Mouse (Mus musculus) kidney, embryonic 16.5 days (tissue): ENCODE data around the gene Ulk4. TPM values are rescaled to one million over a fixed set of nuclear protein-coding genes. Genes with fewer than 3 reads are reported as not detected.

Source experiments
- ATAC-seq: fragments of 200-750 bp; cut with Nextera tagmentation; 2 replicates; pipeline ENCODE4 v1.8.0; 2017; ENCODE audit warnings: moderate TSS enrichment; ENCODE audit not compliant: low FRiP score, low TSS enrichment
- H3K27ac ChIP-seq: fragments of 300-500 bp; sonication (generic); 2 replicates; pipeline ENCODE4 v1.5.1; 2014; ENCODE audit warnings: low read length
- H3K27me3 ChIP-seq: fragments of 300-500 bp; sonication (generic); 2 replicates; pipeline ENCODE4 v1.6.1; 2014; ENCODE audit warnings: low read length, control low read depth, mixed read lengths; ENCODE audit not compliant: insufficient read depth
- H3K36me3 ChIP-seq: fragments of 300-500 bp; sonication (generic); 2 replicates; pipeline ENCODE4 v1.6.1; 2014; ENCODE audit warnings: low read length, control low read depth, mixed read lengths; ENCODE audit not compliant: insufficient read depth
- H3K4me1 ChIP-seq: fragments of 300-500 bp; sonication (generic); 2 replicates; pipeline ENCODE4 v1.6.1; 2014; ENCODE audit warnings: low read length, control low read depth, mixed read lengths; ENCODE audit not compliant: insufficient read depth
- H3K4me2 ChIP-seq: fragments of 300-500 bp; sonication (generic); replicated peaks from 2 replicates; pipeline ENCODE4 v1.6.1; 2014; ENCODE audit warnings: low read depth, low read length
- H3K4me3 ChIP-seq: fragments of 300-500 bp; sonication (generic); 2 replicates; pipeline ENCODE4 v1.5.1; 2014; ENCODE audit warnings: mild to moderate bottlenecking, low read length
- H3K9ac ChIP-seq: fragments of 300-500 bp; sonication (generic); replicated peaks from 2 replicates; pipeline ENCODE4 v1.6.1; 2014; ENCODE audit warnings: low read length
- H3K9me3 ChIP-seq: fragments of 300-500 bp; sonication (generic); 2 replicates; pipeline ENCODE4 v1.6.1; 2016; ENCODE audit warnings: low read length, control low read depth
- WGBS: fragments of 180-500 bp; shearing (Covaris S2); extraction: QIAGEN DNeasy Blood & Tissue Kit; methylation state at CpG from one replicate; pipeline ENCODE4 v1.1.7; 2014; 5-methylcytosine and 5-hydroxymethylcytosine counted together
- polyA plus RNA-seq: library from polyadenylated mRNA; unstranded; fragments of >200 nt; fragmentation: Nextera tagmentation; extraction: Ambion mirVana; gene quantifications from 2 replicates; pipeline ENCODE4 v1.2.1, GENCODE M21; 2015

The Ulk4 gene
- polyA plus RNA-seq, 1 experiment from 2014 or later = 148 TPM

- WGBS = 4% methylated on average over 14 of the region's 14 CpGs
- H3K9ac ChIP-seq = peak overlapping the region; percentile 98
- peaks cover 46% of the 10 kb centered on the region for H3K4me1 ChIP-seq
- no peaks in the 10 kb centered on the region for H3K9me3 ChIP-seq
- ATAC-seq = no peak
- peak overlapping the region; percentile 96 for H3K27ac ChIP-seq
- H3K4me3 ChIP-seq = peak overlapping the region; percentile 96
- no peaks in the 10 kb centered on the region for H3K36me3 ChIP-seq
- H3K27me3 ChIP-seq = no peaks in the 10 kb centered on the region
- H3K4me2 ChIP-seq = peak overlapping the region; percentile 90
Measured at GRCm38 (mm10) chr9:120934821-120935633, 342.0 kb downstream of the Ulk4 start.

- ATAC-seq = peak; percentile 40
Measured at GRCm38 (mm10) chr9:120933886-120934758, 342.9 kb downstream of the Ulk4 start.

DNA sequence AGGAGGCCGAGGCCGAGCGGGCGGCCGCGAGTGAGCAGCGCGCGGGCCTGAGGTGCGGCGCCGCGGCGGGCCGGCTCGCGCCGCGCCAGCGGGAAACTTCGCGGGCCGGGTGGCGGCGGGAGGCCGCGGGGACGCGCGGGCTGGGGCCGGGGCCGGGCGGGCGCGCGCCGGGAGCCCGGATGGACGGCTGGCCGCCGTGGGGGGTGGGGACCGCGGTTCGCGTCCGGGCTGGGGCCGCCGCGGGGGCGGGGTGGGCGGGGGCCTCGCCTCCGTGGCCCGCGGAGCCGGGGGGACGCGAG, 343.5 kb downstream of the Ulk4 start:
- ATAC-seq = no peak

More at GRCm38 (mm10) chr9:120933886-120934758, 342.9 kb downstream of the Ulk4 start:
- peaks cover 38% of the 10 kb centered on the region for H3K4me1 ChIP-seq
- no peaks in the 10 kb centered on the region for H3K36me3 ChIP-seq
- under 1% methylated on average over 57 of the region's 57 CpGs for WGBS
- H3K9ac ChIP-seq = peak overlapping the region; percentile 98
- peak overlapping the region; percentile 96 for H3K4me3 ChIP-seq
- H3K4me2 ChIP-seq = peak overlapping the region; percentile 90
- no peaks in the 10 kb centered on the region for H3K9me3 ChIP-seq
- H3K27me3 ChIP-seq = no peaks in the 10 kb centered on the region
- H3K27ac ChIP-seq = peak overlapping the region; percentile 96

DNA sequence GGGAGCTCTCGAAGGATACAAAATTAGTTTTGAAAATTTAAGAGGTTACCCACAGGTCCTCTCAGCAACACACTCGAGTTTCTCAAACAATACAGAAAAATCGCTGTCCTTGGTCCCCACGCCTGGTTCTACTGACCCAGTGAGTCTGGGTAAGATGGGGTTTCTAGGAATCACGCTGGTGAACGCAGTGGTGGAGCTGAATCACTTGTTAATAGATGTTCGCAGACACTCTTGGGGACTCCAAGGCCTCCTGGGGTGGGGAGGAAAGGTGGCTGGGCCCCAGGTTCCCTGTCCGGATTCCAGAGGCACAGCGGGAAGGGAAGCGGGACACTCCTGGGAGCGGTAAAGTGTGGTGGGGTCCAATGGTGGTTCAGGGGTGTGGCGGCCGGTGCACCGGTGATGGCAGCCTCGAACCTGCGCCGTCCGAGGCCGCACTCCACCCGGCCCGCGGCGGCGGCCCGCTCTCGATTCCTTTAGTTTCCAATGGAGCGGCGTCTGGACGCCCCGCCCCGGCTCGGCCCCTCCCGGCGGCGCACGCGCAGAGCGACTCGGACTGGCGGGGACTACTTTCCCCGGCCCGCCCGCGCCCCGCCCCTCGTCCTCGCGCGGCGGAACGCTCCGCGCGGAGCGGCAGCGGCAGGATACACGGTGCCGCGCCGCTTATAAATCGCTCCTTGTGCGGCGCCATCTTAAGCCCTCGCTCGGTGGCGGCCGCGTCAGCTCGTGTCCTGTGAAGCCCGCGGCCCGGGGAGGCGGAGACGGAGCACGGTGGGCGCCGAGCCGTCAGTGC, 344.0 kb downstream of the Ulk4 start:
- H3K27ac ChIP-seq = peak overlapping the region; percentile 96
- WGBS = 7% methylated on average over 72 of the region's 78 CpGs
- no peaks in the 10 kb centered on the region for H3K27me3 ChIP-seq
- no peaks in the 10 kb centered on the region for H3K9me3 ChIP-seq
- H3K36me3 ChIP-seq = no peaks in the 10 kb centered on the region
- peaks cover 30% of the 10 kb centered on the region for H3K4me1 ChIP-seq
- peak overlapping the region; percentile 98 for H3K9ac ChIP-seq
- ATAC-seq = peak; percentile 90
- H3K4me2 ChIP-seq = peak overlapping the region; percentile 90
- peak overlapping the region; percentile 96 for H3K4me3 ChIP-seq

More for the DNA sequence above, 343.5 kb downstream of the Ulk4 start:
- Histone ChIP-seq H3K36me3 (no peaks in the 10 kb centered on the region), H3K9me3 (no peaks in the 10 kb centered on the region), H3K4me1 (peaks cover 35% of the 10 kb centered on the region), H3K9ac (peak overlapping the region; percentile 98), H3K4me2 (0 out of 2 replicates have a peak overlapping the region, but pooled peaks have one; percentile 90), H3K27me3 (no peaks in the 10 kb centered on the region), H3K4me3 (peak overlapping the region; percentile 96), H3K27ac (peak overlapping the region; percentile 96)
- 0% methylated on average over 14 of the region's 58 CpGs for WGBS

DNA sequence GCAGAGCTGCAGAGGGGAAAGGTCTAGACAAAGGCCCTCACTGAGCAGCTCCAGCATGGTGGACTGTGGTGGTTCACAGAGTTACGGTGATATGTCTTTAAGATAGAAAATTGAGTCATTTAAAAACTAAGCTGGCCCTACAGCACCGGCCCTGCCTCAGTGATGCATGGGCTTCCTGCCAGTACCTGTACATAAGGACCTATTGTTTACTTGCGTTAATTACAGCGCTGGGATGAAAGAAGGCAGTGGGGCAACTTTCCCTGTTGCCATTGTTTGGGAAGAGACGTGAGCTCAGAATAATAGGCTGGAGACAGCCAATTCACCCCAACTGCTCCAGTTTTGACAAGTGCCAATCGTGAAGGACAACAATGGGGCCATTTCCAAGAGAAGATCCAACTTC, 344.6 kb downstream of the Ulk4 start:
- H3K4me1 ChIP-seq = peaks cover 24% of the 10 kb centered on the region
- peak overlapping the region; percentile 44 for H3K27ac ChIP-seq
- H3K9ac ChIP-seq = no peak overlapping the region
- ATAC-seq = no peak
- no peak overlapping the region for H3K4me3 ChIP-seq
- no peaks in the 10 kb centered on the region for H3K9me3 ChIP-seq
- 63% methylated on average over 6 of the region's 6 CpGs for WGBS
- H3K36me3 ChIP-seq = no peaks in the 10 kb centered on the region
- H3K4me2 ChIP-seq = no peak overlapping the region
- H3K27me3 ChIP-seq = no peaks in the 10 kb centered on the region

- no peak overlapping the region for H3K9ac ChIP-seq
- H3K4me3 ChIP-seq = no peak overlapping the region
- 67% methylated on average over 8 of the region's 8 CpGs for whole genome bisulfite sequencing
- H3K36me3 ChIP-seq = no peaks in the 10 kb centered on the region
- H3K9me3 ChIP-seq = no peaks in the 10 kb centered on the region
- peaks cover 13% of the 10 kb centered on the region for H3K4me1 ChIP-seq
- no peak overlapping the region for H3K27ac ChIP-seq
- no peak for ATAC-seq
- H3K27me3 ChIP-seq = no peaks in the 10 kb centered on the region
- no peak overlapping the region for H3K4me2 ChIP-seq
Measured at GRCm38 (mm10) chr9:120930811-120931210, 346.2 kb downstream of the Ulk4 start.

GRCm38 (mm10) chr9:120930021-120930420, 347.0 kb downstream of the Ulk4 start:
- H3K36me3 ChIP-seq = no peaks in the 10 kb centered on the region

GRCm38 (mm10) chr9:120929081-120929480, 347.9 kb downstream of the Ulk4 start, which contains the start of gene Ctnnb1:
Gene Ctnnb1, plus strand, starts transcription at chr9:120929216.
- Histone ChIP-seq H3K4me3 (no peak within 1 kb of the TSS), H3K9me3 (no peaks in the 10 kb centered on the region), H3K9ac (no peak within 1 kb of the TSS), H3K4me2 (no peak within 1 kb of the TSS), H3K27ac (no peak within 1 kb of the TSS), H3K4me1 (peaks cover 4% of the 10 kb centered on the region), H3K36me3 (no peaks in the 10 kb centered on the region), H3K27me3 (no peaks in the 10 kb centered on the region)
- ATAC-seq = no peak
- 86% methylated on average over 11 of the region's 11 CpGs for WGBS

More at GRCm38 (mm10) chr9:120930021-120930420, 347.0 kb downstream of the Ulk4 start:
- Histone ChIP-seq H3K27ac (no peak overlapping the region), H3K9ac (no peak overlapping the region), H3K4me2 (no peak overlapping the region), H3K4me3 (no peak overlapping the region), H3K4me1 (peaks cover 5% of the 10 kb centered on the region), H3K27me3 (no peaks in the 10 kb centered on the region), H3K9me3 (no peaks in the 10 kb centered on the region)
- ATAC-seq = no peak
- WGBS = 94% methylated on average over 12 of the region's 12 CpGs

DNA sequence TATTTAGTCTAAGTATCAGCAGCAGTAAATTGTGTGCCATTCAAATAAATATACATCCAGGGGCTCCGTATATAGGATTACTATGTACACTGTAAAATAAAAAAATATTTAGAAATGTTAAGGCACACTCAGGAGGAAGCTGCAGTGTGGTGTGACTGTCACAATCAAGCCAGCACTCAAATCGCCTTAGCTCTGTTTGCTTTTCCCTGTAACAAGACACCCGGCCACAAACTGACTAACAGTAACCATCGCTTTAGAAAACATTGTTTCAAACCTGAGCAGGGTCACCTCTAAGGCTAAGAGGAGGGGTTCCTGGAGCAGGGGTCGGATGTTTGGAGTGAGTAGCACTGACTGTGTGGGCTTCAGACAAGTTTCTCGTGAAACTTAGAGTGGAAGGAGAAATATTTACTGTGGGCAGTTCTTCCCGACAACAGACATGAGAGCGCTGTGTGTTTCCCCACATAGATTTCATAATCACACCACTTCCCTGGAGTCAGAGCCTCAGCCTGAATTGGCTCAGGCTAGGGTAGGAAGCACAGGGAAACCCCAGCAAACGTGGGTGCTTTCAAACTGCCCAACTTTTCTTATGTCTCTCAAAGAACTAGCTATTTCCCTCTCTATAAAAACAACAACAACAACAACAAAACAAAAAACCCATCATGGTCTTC, 349.9 kb downstream of the Ulk4 start:
- H3K4me1 ChIP-seq = peaks cover 4% of the 10 kb centered on the region; the same call in 1 of the 2 replicates
- no peaks in the 10 kb centered on the region for H3K27me3 ChIP-seq
- no peak for ATAC-seq
- no peak overlapping the region for H3K4me3 ChIP-seq
- no peak overlapping the region for H3K27ac ChIP-seq
- no peak overlapping the region; the same call in 1 of the 2 replicates for H3K4me2 ChIP-seq
- no peaks in the 10 kb centered on the region for H3K9me3 ChIP-seq
- 14% methylated on average over 9 of the region's 9 CpGs for WGBS
- H3K9ac ChIP-seq = 0 out of 2 replicates have a peak overlapping the region, but pooled peaks have one; percentile 9
- no peaks in the 10 kb centered on the region for H3K36me3 ChIP-seq
